Mouse (Mus musculus) spleen, postnatal 36 days (tissue): Measurements from ENCODE around the gene Hscb.
A peak's percentile ranks its signal among the peaks of the same experiment; 100 is the strongest.

ENCODE experiments used
- DNase-seq, 2 experiments: peaks; one replicate each; pipeline ENCODE4 v3.0.0; 2022; ENCODE audit warnings: low spot score in 2 of 2, mixed read lengths in 1 of 2

Gene Hscb

DNA sequence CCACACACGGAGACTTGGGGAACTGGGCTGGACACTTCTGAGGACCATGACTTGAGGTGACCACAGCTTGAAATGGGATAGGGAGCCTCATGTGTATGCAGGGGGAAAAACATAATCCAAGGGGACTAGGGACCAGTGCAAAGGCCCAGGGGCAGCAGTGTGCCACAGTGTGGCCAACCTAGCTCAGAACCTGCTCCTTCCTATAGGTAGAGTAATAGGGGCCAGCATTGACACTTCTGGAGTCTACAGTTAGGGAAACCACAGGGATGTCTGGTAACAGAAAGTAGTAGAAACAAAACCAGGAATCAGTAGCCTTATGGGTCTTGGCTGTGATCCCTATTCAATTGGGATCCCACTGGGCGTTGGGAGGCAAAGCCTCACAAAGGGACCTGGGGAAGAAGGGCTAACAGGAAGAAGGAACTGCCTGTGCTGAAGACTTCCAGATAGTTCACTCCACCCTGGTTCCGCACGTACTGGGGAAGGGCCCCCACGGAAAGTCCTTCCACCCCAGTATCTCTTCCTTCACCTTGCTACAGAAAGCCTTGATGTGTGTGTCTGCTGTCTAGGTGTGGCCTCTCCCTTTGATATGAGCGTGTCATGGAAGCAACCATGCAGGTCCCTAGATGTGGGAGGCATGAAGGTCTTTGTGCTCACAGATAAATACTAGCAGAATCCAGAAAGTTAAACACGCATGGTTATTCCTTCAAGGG, 57.9 kb downstream of the Hscb start:
- no peak for DNase-seq

- DNase-seq, result no peak
Observed at GRCm38 (mm10) chr5:110780761-110781528, 58.6 kb downstream of the Hscb start.

- peak; percentile 87 to 89 for DNase-seq
Observed at GRCm38 (mm10) chr5:110779998-110780760, 59.4 kb downstream of the Hscb start, which contains the start of gene Pus1. Gene Pus1, minus strand, starts transcription at chr5:110780659.

DNA sequence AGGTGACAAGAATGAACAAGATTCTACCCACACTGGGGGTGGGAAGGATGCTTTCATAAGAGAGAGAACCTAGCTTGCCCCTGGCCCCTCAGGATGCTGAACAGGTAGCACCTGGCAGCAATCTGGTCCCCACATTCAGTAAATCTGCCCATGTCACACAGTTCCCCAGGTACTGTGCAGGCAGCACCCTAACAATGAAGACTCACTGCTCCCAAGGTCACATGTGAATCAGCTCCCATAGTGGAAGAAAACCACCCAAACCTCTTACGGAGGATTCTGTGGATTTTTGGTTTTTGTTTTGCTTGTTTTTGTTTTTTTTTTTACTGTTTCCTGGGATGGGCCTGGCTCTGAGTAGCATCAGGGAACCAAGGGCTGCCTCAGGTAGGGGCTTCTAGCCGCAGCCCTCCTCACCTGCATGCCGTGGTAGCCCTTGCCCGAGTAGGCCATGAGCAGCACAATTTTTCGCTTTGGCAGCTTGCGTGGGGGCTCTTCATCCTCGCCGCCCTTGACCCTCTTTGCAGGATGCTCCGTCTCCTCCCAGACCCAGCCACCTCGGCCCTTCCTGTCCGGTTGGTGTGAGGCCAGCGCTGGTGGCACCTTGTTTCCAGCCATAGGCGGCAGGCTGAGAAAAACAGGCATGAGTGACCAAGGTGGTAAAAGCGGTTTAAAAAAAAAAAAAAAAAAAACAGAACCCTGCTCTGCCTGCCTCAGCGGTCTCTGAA, 60.1 kb downstream of the Hscb start:
- no peak for DNase-seq
